Mouse (Mus musculus) layer of hippocampus, adult 11-12 months (tissue): ENCODE results near the gene Kif23.
A peak's percentile ranks its signal among the peaks of the same experiment; 100 is the strongest.

ENCODE experiments used
- DNase-seq: peaks from one replicate; pipeline ENCODE4 v3.0.0; 2022; ENCODE audit warnings: low spot score

Kif23 gene

GRCm38 (mm10) chr9:61946623-61947401 lies at the start of gene Kif23:
Kif23 (minus strand) TSS chr9:61946774.
- DNase-seq = peak; percentile 93

- no peak for DNase-seq
Measured at GRCm38 (mm10) chr9:61991158-61991557, 44.6 kb upstream of the Kif23 start.

GRCm38 (mm10) chr9:61990738-61991137 lies 44.2 kb upstream of the Kif23 start:
- no peak for DNase-seq

- no peak for DNase-seq
Measured at GRCm38 (mm10) chr9:61986055-61986454, 39.5 kb upstream of the Kif23 start.

- peak; percentile 63 for DNase-seq
Measured at GRCm38 (mm10) chr9:61985183-61985863, 38.7 kb upstream of the Kif23 start.

GRCm38 (mm10) chr9:61982940-61983620 lies 36.5 kb upstream of the Kif23 start:
- no peak for DNase-seq

- DNase-seq = no peak
Measured at GRCm38 (mm10) chr9:61981876-61982275, 35.3 kb upstream of the Kif23 start.

GRCm38 (mm10) chr9:61979983-61980382 lies 33.4 kb upstream of the Kif23 start:
- no peak for DNase-seq

GRCm38 (mm10) chr9:61977258-61977945 lies 30.8 kb upstream of the Kif23 start:
- DNase-seq = no peak

- no peak for DNase-seq
Measured at GRCm38 (mm10) chr9:61972031-61972430, 25.5 kb upstream of the Kif23 start.

- no peak for DNase-seq
Measured at GRCm38 (mm10) chr9:61971045-61971444, 24.5 kb upstream of the Kif23 start.

- DNase-seq = no peak
Measured at GRCm38 (mm10) chr9:61967357-61967756, 20.8 kb upstream of the Kif23 start.

- DNase-seq = no peak
Measured at GRCm38 (mm10) chr9:61965987-61966386, 19.4 kb upstream of the Kif23 start.

GRCm38 (mm10) chr9:61965411-61965930 lies 18.9 kb upstream of the Kif23 start:
- peak; percentile 80 for DNase-seq

- no peak for DNase-seq
Measured at GRCm38 (mm10) chr9:61963356-61963755, 16.8 kb upstream of the Kif23 start.

GRCm38 (mm10) chr9:61961181-61961580 lies 14.6 kb upstream of the Kif23 start:
- DNase-seq = no peak

GRCm38 (mm10) chr9:61960753-61961152 lies 14.2 kb upstream of the Kif23 start:
- DNase-seq = peak; percentile 38

- DNase-seq = no peak
Measured at GRCm38 (mm10) chr9:61959921-61960569, 13.5 kb upstream of the Kif23 start.

- no peak for DNase-seq
Measured at GRCm38 (mm10) chr9:61954707-61955106, 8.1 kb upstream of the Kif23 start.

GRCm38 (mm10) chr9:61952241-61952640 lies 5.7 kb upstream of the Kif23 start:
- DNase-seq = no peak
